Mouse (Mus musculus) left cerebral cortex, postnatal 10 days (tissue): ENCODE results near the gene Rpp21. TPM values are rescaled to one million over a fixed set of nuclear protein-coding genes. Genes with fewer than 3 reads are reported as not detected.
"Not testable (repeated sequence)": the region's sequence is repeated elsewhere in the genome, so short reads cannot be mapped to it uniquely, and the experiment has no call there.

Source experiments
- DNase-seq, 2 experiments: peaks; one replicate each; pipeline ENCODE4 v3.0.0; 2021 to 2022; ENCODE audit warnings: low spot score in 2 of 2, mixed read lengths in 1 of 2; ENCODE audit errors: extremely low spot score in 1 of 2
- intact Hi-C: fragments of 180-260 bp; cut with DNase I; formaldehyde crosslinking; loops from one replicate; pipeline ENCODE4 v1.15.1; 2025
- total RNA-seq, 2 experiments: library from RNA; stranded (reverse); gene quantifications; 2 replicates each; pipeline ENCODE4 v1.2.3; 2021

The Rpp21 gene
- total RNA-seq, 2 experiments from 2014 or later: 43.0 to 51.8 TPM

DNA sequence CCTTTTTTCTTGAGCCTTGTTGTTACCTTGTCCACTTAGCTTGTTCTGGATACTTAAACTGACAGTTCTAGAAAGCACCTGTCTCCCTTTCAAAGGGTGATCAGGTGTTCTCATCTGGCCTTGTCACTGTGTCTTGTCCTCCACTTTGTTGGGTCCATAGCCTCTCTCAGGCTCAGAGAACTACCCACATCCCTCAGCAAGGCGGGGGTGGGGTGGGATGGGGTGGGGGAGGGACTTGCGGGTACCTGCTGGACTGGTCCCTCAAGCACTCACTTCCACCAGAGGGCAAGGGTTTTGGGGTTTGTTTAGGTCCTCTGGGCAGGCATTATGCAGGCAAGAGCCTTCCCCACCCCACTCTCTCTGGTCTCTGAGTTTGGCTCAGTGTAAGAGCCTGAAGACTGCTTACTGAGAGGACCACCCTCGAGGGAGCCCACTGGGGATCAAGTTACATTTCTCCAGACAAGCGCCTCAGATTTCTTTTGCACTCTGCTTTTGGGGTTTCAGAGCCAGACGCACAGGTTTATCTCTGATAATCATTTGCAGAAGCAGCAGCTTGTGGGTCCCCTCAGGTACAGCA lies 17.1 kb downstream of the Rpp21 start:
- intact Hi-C loops: no loop called here

DNA sequence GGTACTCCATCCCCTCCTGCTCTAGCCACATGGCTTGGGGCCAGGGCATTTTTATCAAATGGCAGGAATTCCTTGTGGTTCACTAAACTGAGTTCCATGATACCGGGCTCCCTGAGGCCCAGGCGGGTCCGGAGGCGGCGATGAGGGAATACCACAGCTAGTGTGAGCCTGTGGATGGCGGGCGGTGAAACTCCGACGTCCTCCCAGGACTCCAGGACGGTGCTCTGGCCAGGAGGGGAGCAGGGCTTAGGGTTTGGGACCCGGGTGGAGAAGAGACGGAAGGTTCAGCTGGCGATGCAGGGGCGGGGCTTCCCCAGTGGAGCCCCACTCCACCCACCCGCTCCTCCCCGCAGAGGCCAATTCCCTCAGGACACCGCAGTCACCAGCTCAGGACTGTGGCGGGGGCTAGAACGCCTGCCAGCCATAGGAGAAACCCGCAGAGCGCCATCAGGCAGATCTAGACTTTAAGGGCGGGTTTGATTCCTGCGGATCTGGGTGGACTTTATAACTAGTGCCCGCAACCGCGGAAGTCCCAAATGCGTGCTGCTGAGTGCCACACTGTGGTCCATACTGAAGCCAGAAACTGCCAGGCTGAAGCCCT lies 20.4 kb downstream of the Rpp21 start:
- intact Hi-C loops: no loop called here
- DNase-seq: peak in 1 of 2 experiments; percentile 33

More for the DNA sequence above, 17.1 kb downstream of the Rpp21 start:
- no peak for DNase-seq

DNA sequence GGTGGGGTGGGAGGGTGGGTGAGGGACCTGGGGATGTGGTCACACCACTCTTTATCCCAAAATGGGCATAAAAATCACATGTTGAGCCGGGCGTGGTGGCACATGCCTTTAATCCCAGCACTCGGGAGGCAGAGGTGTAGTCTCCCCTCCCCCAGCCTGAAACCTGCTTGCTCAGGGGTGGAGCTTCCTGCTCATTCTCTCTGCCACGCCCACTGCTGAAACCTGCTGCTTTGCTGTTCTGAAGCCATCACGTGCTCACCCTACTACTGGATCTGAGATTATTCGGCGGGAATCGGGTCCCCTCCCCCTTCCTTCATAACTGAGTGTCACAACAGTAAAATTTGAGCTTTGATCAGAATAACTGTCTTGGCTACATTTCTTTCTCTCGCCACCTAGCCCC lies 22.6 kb downstream of the Rpp21 start:
- intact Hi-C loops, DNase-seq: not testable (repeated sequence)

DNA sequence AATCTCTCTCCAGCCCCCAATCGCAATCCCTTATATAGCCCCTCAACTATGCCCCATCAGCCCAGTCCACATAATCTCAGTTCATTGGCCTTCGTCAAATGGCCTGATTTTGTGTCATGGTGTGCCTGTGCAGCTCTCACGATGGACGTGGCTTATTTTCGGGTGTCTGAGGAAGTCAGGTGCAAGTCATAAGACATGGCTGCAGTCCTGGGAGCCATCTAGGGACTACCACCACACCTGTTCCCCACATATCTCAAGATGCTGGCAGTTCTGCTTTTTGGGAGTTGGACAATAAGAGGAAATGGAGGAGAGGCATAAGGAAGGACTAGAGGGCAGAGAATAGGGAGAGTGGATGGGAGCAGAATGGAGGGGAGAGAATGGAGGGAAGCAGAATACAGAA lies 24.3 kb downstream of the Rpp21 start:
- no peak for DNase-seq
- intact Hi-C loops: no loop called here

DNA sequence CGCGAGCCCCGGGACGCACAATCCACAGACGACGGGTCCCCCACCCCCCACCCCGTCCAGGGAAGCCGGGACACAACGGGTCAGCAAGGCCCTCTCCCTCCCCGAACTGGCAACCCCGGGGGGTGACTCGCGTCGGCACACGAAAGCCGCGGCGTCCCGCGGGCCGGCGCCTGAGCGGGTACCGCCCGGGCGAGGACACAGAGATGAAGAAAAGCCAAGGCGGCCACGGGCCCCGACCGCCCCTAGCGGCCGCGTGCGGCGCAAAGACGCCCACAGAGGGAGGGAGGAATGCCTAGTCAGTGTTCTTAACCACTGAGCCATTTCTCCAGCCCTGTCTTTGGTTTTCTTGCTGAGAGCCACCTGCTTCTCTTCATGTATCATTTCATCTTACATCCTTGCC lies 26.6 kb downstream of the Rpp21 start:
- intact Hi-C loops: no loop called here
- peak; percentile 20 to 94 for DNase-seq

DNA sequence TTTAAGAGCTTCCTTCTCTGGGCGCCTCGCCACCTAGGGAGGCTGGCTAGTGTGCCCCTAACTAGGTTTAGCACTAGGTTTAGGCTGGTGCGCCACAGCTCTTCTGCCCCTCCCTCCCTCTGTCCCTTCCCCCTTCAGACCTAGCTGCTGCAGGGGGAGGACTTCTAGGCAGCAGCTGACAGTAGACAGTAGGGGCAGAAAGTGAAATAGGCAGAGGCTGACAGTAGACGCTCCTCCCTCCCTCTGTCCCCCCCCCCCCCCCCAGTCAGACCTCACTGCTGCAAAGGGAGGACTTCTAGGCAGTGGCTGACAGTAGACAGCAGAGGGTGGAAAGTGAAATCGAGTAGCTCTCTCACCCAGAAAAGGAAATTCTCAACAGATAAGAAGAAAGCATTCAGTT lies 28.8 kb downstream of the Rpp21 start:
- intact Hi-C loops: no loop called here
- no peak for DNase-seq

DNA sequence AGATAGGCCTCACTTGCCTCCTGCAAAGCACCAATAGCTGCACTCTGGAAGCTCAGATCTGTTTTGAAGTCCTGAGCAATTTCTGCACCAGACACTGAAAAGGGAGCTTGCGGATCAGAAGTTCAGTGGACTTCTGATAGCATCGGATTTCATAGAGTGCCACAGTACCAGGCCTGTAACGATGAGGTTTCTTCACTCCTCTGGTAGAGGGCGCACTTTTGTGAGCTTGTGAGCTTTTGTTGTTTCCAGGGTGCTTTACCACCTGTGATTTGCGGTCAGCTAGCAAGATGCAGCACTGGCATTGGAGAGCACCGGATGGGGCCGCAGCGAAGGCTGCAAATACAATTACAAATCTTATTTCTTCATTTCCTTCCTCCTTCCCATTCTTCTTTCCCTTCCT lies 30.9 kb downstream of the Rpp21 start:
- intact Hi-C loops: no loop called here
- DNase-seq: no peak

DNA sequence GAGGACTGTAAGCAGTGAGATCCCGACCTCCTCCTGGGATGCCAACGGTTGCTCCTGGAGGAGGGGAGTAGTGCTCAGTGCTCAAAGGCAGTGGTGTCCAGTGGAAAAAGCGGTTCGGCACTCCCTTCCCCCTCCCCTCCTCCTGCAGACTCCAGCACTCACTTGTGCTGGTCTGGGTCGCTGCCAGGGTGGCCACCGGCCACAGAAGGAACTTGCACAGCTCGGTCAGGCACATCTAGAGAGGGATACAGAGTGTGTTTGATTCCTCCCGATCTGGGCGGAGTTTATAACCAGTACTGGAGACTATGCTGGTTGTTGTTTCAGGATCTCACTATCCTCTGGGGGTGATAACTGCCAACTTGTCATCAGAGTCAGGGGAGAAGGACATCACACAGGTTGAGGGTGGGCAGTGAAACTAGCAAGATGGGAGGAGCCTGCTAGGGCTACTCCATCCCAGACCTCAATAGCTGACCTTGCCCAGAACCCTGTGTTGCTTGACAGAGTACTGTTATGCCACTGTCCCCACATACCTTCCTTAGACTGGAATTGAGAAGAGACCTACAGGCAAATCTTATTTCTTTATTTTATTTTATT lies 32.5 kb downstream of the Rpp21 start:
- DNase-seq: peak in 1 of 2 experiments; percentile 39
- intact Hi-C loops: no loop called here

DNA sequence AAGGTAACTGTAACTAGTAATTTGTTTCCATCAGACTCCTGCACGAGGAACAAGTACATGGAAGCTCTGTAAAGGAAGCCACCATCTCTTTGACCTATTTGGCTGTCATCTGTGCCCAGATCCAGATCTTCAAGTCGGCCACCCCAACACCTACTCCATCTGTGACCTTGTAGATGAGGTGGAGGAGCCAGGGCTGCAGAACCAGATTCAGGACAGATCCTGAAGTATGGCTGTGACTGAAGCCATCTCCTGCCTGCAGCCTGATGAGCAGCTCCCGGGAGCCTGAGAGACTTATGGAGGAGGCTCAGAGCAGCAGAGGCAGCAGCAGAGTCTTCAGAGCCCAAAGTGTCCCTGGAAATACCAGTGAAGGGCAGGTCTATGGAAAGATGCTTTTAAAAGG lies 33.4 kb downstream of the Rpp21 start:
- DNase-seq: no peak
- intact Hi-C loops: no loop called here

DNA sequence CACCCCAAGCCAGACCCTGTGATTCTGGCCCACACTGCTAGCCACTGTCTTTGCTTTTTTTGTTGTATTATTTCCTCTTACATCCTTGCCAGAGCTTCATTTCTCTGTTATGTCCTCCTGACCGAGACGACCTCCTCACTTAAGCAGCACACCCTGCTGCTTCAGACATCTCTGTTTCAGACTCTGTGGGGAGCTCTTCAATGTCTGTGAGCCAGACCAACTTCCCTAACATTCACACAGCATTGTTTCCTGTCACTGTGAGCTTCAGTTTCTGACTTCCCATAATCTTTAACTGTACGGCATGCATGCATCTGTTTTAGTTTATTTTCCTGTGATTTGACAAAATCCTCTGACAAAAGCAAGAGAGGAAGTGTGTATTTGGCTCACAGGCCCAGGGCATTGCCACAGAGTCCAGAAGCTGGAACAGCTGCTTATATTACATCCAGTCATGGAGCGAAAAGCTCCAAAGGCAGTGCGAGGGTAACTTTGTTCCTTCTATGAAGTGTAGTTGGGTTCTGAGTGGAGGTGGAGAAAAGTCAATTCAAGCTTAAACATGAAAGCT lies 39.2 kb downstream of the Rpp21 start:
- intact Hi-C loops: no loop called here
- DNase-seq: no peak

DNA sequence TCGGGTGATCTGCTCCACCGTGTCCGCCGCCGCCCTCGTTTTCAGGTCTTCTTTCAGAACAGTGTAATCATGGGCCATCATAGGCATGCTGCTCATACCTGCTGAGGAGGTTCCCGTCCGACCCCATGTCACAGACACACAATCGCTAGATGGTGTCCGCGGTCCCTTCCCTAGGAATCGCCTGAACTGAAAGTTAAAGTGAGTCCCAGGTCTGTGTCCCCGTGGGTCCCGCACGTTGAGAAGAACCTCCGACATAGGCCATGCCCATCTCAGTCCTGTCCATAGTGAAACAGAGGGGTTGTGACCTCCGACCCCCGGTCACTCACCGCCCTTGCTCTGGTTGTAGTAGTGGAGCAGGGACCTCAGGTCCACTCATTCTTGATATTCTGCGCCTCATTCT lies 42.3 kb downstream of the Rpp21 start:
- DNase-seq: no peak
- intact Hi-C loops: no loop called here

DNA sequence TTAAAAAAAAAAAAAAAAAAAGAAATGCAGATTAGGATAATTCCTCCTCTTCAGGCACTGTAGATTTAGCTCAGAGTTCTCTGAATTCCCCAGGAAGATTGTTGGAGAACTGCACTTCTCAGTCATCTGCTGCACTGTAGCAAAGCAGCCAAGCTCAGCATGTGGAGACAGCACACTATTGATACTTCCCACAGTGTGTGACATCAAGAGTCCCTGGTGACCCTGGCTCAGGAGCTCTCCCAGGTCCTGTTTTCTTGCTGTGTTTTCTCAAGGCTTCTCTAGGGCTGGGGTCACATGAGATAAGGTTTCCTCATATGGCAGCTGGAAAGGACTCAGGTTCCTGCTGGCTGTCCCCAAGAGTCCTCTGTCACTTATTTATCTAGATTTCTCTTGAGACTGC lies 51.0 kb downstream of the Rpp21 start:
- intact Hi-C loops: no loop called here
- no peak for DNase-seq

DNA sequence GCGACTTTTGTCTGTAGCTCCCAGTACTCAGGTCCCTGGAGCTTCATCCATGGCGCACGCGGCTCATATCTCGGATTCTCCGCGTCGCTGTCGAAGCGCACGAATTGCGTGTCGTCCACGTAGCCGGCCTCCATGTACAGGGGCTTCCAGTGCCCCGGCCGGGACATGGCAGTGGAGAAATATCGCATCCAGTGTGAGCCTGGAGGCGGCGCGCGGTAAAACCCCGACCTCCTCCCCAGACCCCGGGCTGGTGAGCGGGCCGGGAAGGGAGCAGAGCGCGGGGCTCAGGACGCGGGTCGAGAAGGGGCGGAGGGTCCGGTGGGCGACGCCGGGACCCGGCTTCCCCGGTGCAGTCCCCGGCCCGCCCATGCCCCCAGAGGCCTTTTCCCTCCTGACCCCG lies 52.0 kb downstream of the Rpp21 start:
- DNase-seq: peak in 1 of 2 experiments; percentile 27
- intact Hi-C loops: no loop called here

Other genes starting within 250 kb of the Rpp21 start
- under 1 TPM; 0.49 to 0.57 TPM for gene H2-T24, start 237.5 kb downstream of the Rpp21 start, total RNA-seq
- gene H2-T23, start 225.2 kb downstream of the Rpp21 start, total RNA-seq: 1 to 10 TPM; 2.3 to 2.7 TPM
- 1 to 10 TPM; 5.7 to 6.1 TPM for gene H2-T22, start 215.3 kb downstream of the Rpp21 start, total RNA-seq
- not detected for gene Gm6034, start 215.1 kb downstream of the Rpp21 start, total RNA-seq
- not detected for gene Gm11127, start 199.7 kb downstream of the Rpp21 start, total RNA-seq
- gene Gm19684, start 136.4 kb downstream of the Rpp21 start, total RNA-seq: not detected
- not detected for gene Gm7030, start 128.6 kb downstream of the Rpp21 start, total RNA-seq
- gene Gm8909, start 89.5 kb downstream of the Rpp21 start, total RNA-seq: not detected
- gene H2-T3, start 67.8 kb downstream of the Rpp21 start, total RNA-seq: not detected
- gene Trim39, start 14.2 kb upstream of the Rpp21 start, total RNA-seq: 10 to 100 TPM; 18.9 to 19.7 TPM
- gene H2-M10.2, start 28.4 kb upstream of the Rpp21 start, total RNA-seq: not detected
- not detected for gene H2-M10.1, start 68.1 kb upstream of the Rpp21 start, total RNA-seq
- not detected for gene H2-M10.3, start 110.3 kb upstream of the Rpp21 start, total RNA-seq
- gene H2-M10.4, start 204.3 kb upstream of the Rpp21 start, total RNA-seq: not detected